Mouse (Mus musculus): ENCODE measurements around the gene Hoga1. TPM values are rescaled to one million over a fixed set of nuclear protein-coding genes. Genes with fewer than 3 reads are reported as not detected.

Gene Hoga1
- polyA plus RNA-seq, 1 experiment from 2014 or later = 97.6 TPM

- Histone ChIP-seq H3K4me1 (replicated peaks; ENCODE audit: insufficient read depth, low read length) (no peaks in the 10 kb centered on the region), H3K27ac (no peak overlapping the region), H3K9ac (ENCODE audit: low read depth, low read length) (no peak overlapping the region), H3K4me3 (replicated peaks; ENCODE audit: low read depth, low read length) (no peak overlapping the region), H3K4me2 (ENCODE audit: low read length) (no peak overlapping the region), H3K36me3 (ENCODE audit: insufficient read depth, low read length) (peaks cover 23% of the 10 kb centered on the region), H3K27me3 (ENCODE audit: insufficient read depth, low read length) (no peaks in the 10 kb centered on the region), H3K9me3 (replicated peaks; ENCODE audit: low read length) (no peaks in the 10 kb centered on the region)
- no peak for ATAC-seq (replicated peaks; ENCODE audit: low FRiP score, low read depth)
- DNase-seq (ENCODE audit: low spot score) = no peak
- no peak for TF ChIP-seq CTCF (IDR thresholded peaks at IDR 0.05; ENCODE audit: low read depth)
- 86% methylated on average over 14 of the region's 14 CpGs for WGBS
Observed at GRCm38 (mm10) chr19:42033611-42034010, 11.8 kb upstream of the Hoga1 start.

- no peak for TF ChIP-seq CTCF (IDR thresholded peaks at IDR 0.05; ENCODE audit: low read depth)
- Histone ChIP-seq H3K27me3 (ENCODE audit: insufficient read depth, low read length) (no peaks in the 10 kb centered on the region), H3K4me1 (replicated peaks; ENCODE audit: insufficient read depth, low read length) (no peaks in the 10 kb centered on the region), H3K27ac (no peak overlapping the region), H3K36me3 (ENCODE audit: insufficient read depth, low read length) (peaks cover 23% of the 10 kb centered on the region), H3K4me2 (ENCODE audit: low read length) (no peak overlapping the region), H3K9ac (ENCODE audit: low read depth, low read length) (no peak overlapping the region), H3K4me3 (replicated peaks; ENCODE audit: low read depth, low read length) (no peak overlapping the region), H3K9me3 (replicated peaks; ENCODE audit: low read length) (no peaks in the 10 kb centered on the region)
- DNase-seq (ENCODE audit: low spot score) = no peak
- 80% methylated on average over 9 of the region's 9 CpGs for WGBS
- 0 out of 2 replicates have a peak, but pooled peaks have one; percentile 12 for ATAC-seq (replicated peaks; ENCODE audit: low FRiP score, low read depth)
Observed at GRCm38 (mm10) chr19:42034146-42034775, 11.1 kb upstream of the Hoga1 start.

GRCm38 (mm10) chr19:42034881-42035455, 10.4 kb upstream of the Hoga1 start:
- Histone ChIP-seq H3K4me1 (replicated peaks; ENCODE audit: insufficient read depth, low read length) (no peaks in the 10 kb centered on the region), H3K9ac (ENCODE audit: low read depth, low read length) (no peak overlapping the region), H3K9me3 (replicated peaks; ENCODE audit: low read length) (no peaks in the 10 kb centered on the region), H3K27ac (no peak overlapping the region), H3K4me2 (ENCODE audit: low read length) (no peak overlapping the region), H3K36me3 (ENCODE audit: insufficient read depth, low read length) (peaks cover 23% of the 10 kb centered on the region), H3K27me3 (ENCODE audit: insufficient read depth, low read length) (no peaks in the 10 kb centered on the region), H3K4me3 (replicated peaks; ENCODE audit: low read depth, low read length) (no peak overlapping the region)
- no peak for TF ChIP-seq CTCF (IDR thresholded peaks at IDR 0.05; ENCODE audit: low read depth)
- DNase-seq (ENCODE audit: low spot score) = no peak
- 49% methylated on average over 11 of the region's 11 CpGs for WGBS
- ATAC-seq (replicated peaks; ENCODE audit: low FRiP score, low read depth) = no peak

GRCm38 (mm10) chr19:42035456-42036248, 9.8 kb upstream of the Hoga1 start, which contains the start of gene Ankrd2:
TSS of gene Ankrd2 (plus strand) at chr19:42036000.
- peak; percentile 99 for TF ChIP-seq CTCF (IDR thresholded peaks at IDR 0.05; ENCODE audit: low read depth)
- 65% methylated on average over 19 of the region's 19 CpGs for WGBS
- peak; percentile 95 for DNase-seq (ENCODE audit: low spot score)

GRCm38 (mm10) chr19:42036357-42036756, 9.1 kb upstream of the Hoga1 start:
- Histone ChIP-seq H3K36me3 (ENCODE audit: insufficient read depth, low read length) (peaks cover 23% of the 10 kb centered on the region), H3K27ac (no peak overlapping the region), H3K27me3 (ENCODE audit: insufficient read depth, low read length) (no peaks in the 10 kb centered on the region), H3K4me3 (replicated peaks; ENCODE audit: low read depth, low read length) (no peak overlapping the region), H3K4me2 (ENCODE audit: low read length) (no peak overlapping the region), H3K9ac (ENCODE audit: low read depth, low read length) (no peak overlapping the region), H3K4me1 (replicated peaks; ENCODE audit: insufficient read depth, low read length) (no peaks in the 10 kb centered on the region), H3K9me3 (replicated peaks; ENCODE audit: low read length) (no peaks in the 10 kb centered on the region)
- no peak for TF ChIP-seq CTCF (IDR thresholded peaks at IDR 0.05; ENCODE audit: low read depth)
- DNase-seq (ENCODE audit: low spot score) = no peak
- no peak for ATAC-seq (replicated peaks; ENCODE audit: low FRiP score, low read depth)
- WGBS = 84% methylated on average over 3 of the region's 3 CpGs

More at GRCm38 (mm10) chr19:42035456-42036248, 9.8 kb upstream of the Hoga1 start, which contains the start of gene Ankrd2:
- Histone ChIP-seq H3K4me1 (replicated peaks; ENCODE audit: insufficient read depth, low read length) (no peaks in the 10 kb centered on the region), H3K27me3 (ENCODE audit: insufficient read depth, low read length) (no peaks in the 10 kb centered on the region), H3K9ac (ENCODE audit: low read depth, low read length) (no peak within 1 kb of the TSS), H3K27ac (no peak within 1 kb of the TSS), H3K9me3 (replicated peaks; ENCODE audit: low read length) (no peaks in the 10 kb centered on the region), H3K4me3 (replicated peaks; ENCODE audit: low read depth, low read length) (no peak within 1 kb of the TSS), H3K36me3 (ENCODE audit: insufficient read depth, low read length) (peaks cover 23% of the 10 kb centered on the region), H3K4me2 (ENCODE audit: low read length) (no peak within 1 kb of the TSS)
- ATAC-seq (replicated peaks; ENCODE audit: low FRiP score, low read depth) = peak; percentile 91

- Histone ChIP-seq H3K36me3 (ENCODE audit: insufficient read depth, low read length) (peaks cover 18% of the 10 kb centered on the region), H3K4me2 (ENCODE audit: low read length) (no peak overlapping the region), H3K4me3 (replicated peaks; ENCODE audit: low read depth, low read length) (no peak overlapping the region), H3K9me3 (replicated peaks; ENCODE audit: low read length) (no peaks in the 10 kb centered on the region), H3K9ac (ENCODE audit: low read depth, low read length) (no peak overlapping the region), H3K27me3 (ENCODE audit: insufficient read depth, low read length) (no peaks in the 10 kb centered on the region), H3K27ac (no peak overlapping the region), H3K4me1 (replicated peaks; ENCODE audit: insufficient read depth, low read length) (no peaks in the 10 kb centered on the region)
- WGBS = 69% methylated on average over 11 of the region's 11 CpGs
- DNase-seq (ENCODE audit: low spot score) = no peak
- no peak for ATAC-seq (replicated peaks; ENCODE audit: low FRiP score, low read depth)
- TF ChIP-seq CTCF (IDR thresholded peaks at IDR 0.05; ENCODE audit: low read depth) = no peak
Observed at GRCm38 (mm10) chr19:42037167-42037702, 8.2 kb upstream of the Hoga1 start.
